Mouse (Mus musculus): Measurements from ENCODE around the gene Tlcd1. TPM values are rescaled to one million over a fixed set of nuclear protein-coding genes. Genes with fewer than 3 reads are reported as not detected.

The Tlcd1 gene
- polyA plus RNA-seq, 1 experiment from 2014 or later, result 10.2 TPM

- 7% methylated on average over 30 of the region's 30 CpGs for WGBS
- Histone ChIP-seq H3K9ac (peak overlapping the region; percentile 54), H3K4me1 (replicated peaks) (peaks cover 19% of the 10 kb centered on the region), H3K36me3 (peaks cover 36% of the 10 kb centered on the region), H3K9me3 (no peaks in the 10 kb centered on the region), H3K4me2 (peak overlapping the region; percentile 50), H3K4me3 (peak overlapping the region; percentile 36), H3K27me3 (no peaks in the 10 kb centered on the region), H3K27ac (replicated peaks) (no peak overlapping the region)
- ATAC-seq (ENCODE audit: low read depth), result 0 out of 2 replicates have a peak, but pooled peaks have one; percentile 7
These were observed 18.0 kb downstream of the Tlcd1 start for GRCm38 (mm10) chr11:78194411-78195100.

GRCm38 (mm10) chr11:78195101-78195863 is 18.8 kb downstream of the Tlcd1 start:
- 63% methylated on average over 23 of the region's 23 CpGs for WGBS
- no peaks in the 10 kb centered on the region for H3K27me3 ChIP-seq
- no peak overlapping the region for H3K27ac ChIP-seq (replicated peaks)
- no peak for ATAC-seq (ENCODE audit: low read depth)
- H3K4me2 ChIP-seq, result peak overlapping the region; percentile 50
- peaks cover 11% of the 10 kb centered on the region for H3K4me1 ChIP-seq (replicated peaks)
- H3K9me3 ChIP-seq, result no peaks in the 10 kb centered on the region
- peak overlapping the region; percentile 36 for H3K4me3 ChIP-seq
- H3K9ac ChIP-seq, result peak overlapping the region; percentile 54; the same call in 1 of the 2 replicates
- peaks cover 34% of the 10 kb centered on the region for H3K36me3 ChIP-seq

- H3K27ac ChIP-seq (replicated peaks), result no peak overlapping the region
- no peak overlapping the region for H3K4me2 ChIP-seq
- no peak overlapping the region for H3K9ac ChIP-seq
- peaks cover 22% of the 10 kb centered on the region for H3K36me3 ChIP-seq
- WGBS, result 95% methylated on average over 3 of the region's 3 CpGs
- ATAC-seq (ENCODE audit: low read depth), result no peak
- peaks cover 32% of the 10 kb centered on the region for H3K4me1 ChIP-seq (replicated peaks)
- H3K4me3 ChIP-seq, result no peak overlapping the region
- H3K9me3 ChIP-seq, result no peaks in the 10 kb centered on the region
- no peaks in the 10 kb centered on the region for H3K27me3 ChIP-seq
These were observed 25.9 kb downstream of the Tlcd1 start for GRCm38 (mm10) chr11:78202372-78202771.

GRCm38 (mm10) chr11:78204287-78204686 is 27.8 kb downstream of the Tlcd1 start:
- peaks cover 41% of the 10 kb centered on the region for H3K36me3 ChIP-seq
- no peaks in the 10 kb centered on the region for H3K9me3 ChIP-seq
- no peak for ATAC-seq (ENCODE audit: low read depth)
- no peak overlapping the region for H3K9ac ChIP-seq
- H3K4me2 ChIP-seq, result no peak overlapping the region
- peak overlapping the region; percentile 91 for H3K27ac ChIP-seq (replicated peaks)
- no peaks in the 10 kb centered on the region for H3K27me3 ChIP-seq
- no peak overlapping the region for H3K4me3 ChIP-seq
- 50% methylated on average over 6 of the region's 6 CpGs for WGBS
- H3K4me1 ChIP-seq (replicated peaks), result peaks cover 33% of the 10 kb centered on the region

- Histone ChIP-seq H3K4me1 (replicated peaks) (peaks cover 33% of the 10 kb centered on the region), H3K9me3 (no peaks in the 10 kb centered on the region), H3K4me3 (no peak overlapping the region), H3K36me3 (peaks cover 54% of the 10 kb centered on the region), H3K27me3 (no peaks in the 10 kb centered on the region), H3K27ac (replicated peaks) (peak overlapping the region; percentile 91), H3K4me2 (no peak overlapping the region), H3K9ac (peak overlapping the region; percentile 43)
- peak; percentile 58 for ATAC-seq (ENCODE audit: low read depth)
- 15% methylated on average over 13 of the region's 13 CpGs for WGBS
These were observed 29.1 kb downstream of the Tlcd1 start for GRCm38 (mm10) chr11:78205361-78206206.

GRCm38 (mm10) chr11:78207190-78207589 is 30.7 kb downstream of the Tlcd1 start:
- WGBS, result 47% methylated on average over 7 of the region's 7 CpGs
- Histone ChIP-seq H3K4me1 (replicated peaks) (peaks cover 33% of the 10 kb centered on the region), H3K4me2 (no peak overlapping the region), H3K4me3 (no peak overlapping the region), H3K9ac (peak overlapping the region; percentile 43; the same call in 1 of the 2 replicates), H3K27ac (replicated peaks) (peak overlapping the region; percentile 91), H3K27me3 (no peaks in the 10 kb centered on the region), H3K9me3 (no peaks in the 10 kb centered on the region), H3K36me3 (peaks cover 70% of the 10 kb centered on the region)
- ATAC-seq (ENCODE audit: low read depth), result no peak

GRCm38 (mm10) chr11:78209886-78210285 is 33.4 kb downstream of the Tlcd1 start:
- no peaks in the 10 kb centered on the region for H3K9me3 ChIP-seq
- WGBS, result 89% methylated on average over 6 of the region's 6 CpGs

GRCm38 (mm10) chr11:78210615-78211014 is 34.1 kb downstream of the Tlcd1 start:
- Histone ChIP-seq H3K27me3 (no peaks in the 10 kb centered on the region), H3K9me3 (no peaks in the 10 kb centered on the region), H3K4me3 (no peak overlapping the region), H3K4me1 (replicated peaks) (peaks cover 15% of the 10 kb centered on the region), H3K36me3 (peaks cover 94% of the 10 kb centered on the region), H3K4me2 (no peak overlapping the region), H3K27ac (replicated peaks) (no peak overlapping the region), H3K9ac (no peak overlapping the region)
- ATAC-seq (ENCODE audit: low read depth), result no peak
- WGBS, result 70% methylated on average over 7 of the region's 7 CpGs

More at GRCm38 (mm10) chr11:78209886-78210285, 33.4 kb downstream of the Tlcd1 start:
- no peak overlapping the region for H3K9ac ChIP-seq
- peaks cover 22% of the 10 kb centered on the region for H3K4me1 ChIP-seq (replicated peaks)
- H3K36me3 ChIP-seq, result peaks cover 88% of the 10 kb centered on the region
- H3K4me2 ChIP-seq, result no peak overlapping the region
- H3K27ac ChIP-seq (replicated peaks), result no peak overlapping the region
- no peak for ATAC-seq (ENCODE audit: low read depth)
- H3K27me3 ChIP-seq, result no peaks in the 10 kb centered on the region
- H3K4me3 ChIP-seq, result no peak overlapping the region

GRCm38 (mm10) chr11:78211513-78211912 is 35.0 kb downstream of the Tlcd1 start:
- H3K36me3 ChIP-seq, result peaks cover 98% of the 10 kb centered on the region
- H3K4me1 ChIP-seq (replicated peaks), result peaks cover 6% of the 10 kb centered on the region; the same call in 1 of the 2 replicates
- no peak overlapping the region for H3K9ac ChIP-seq
- 92% methylated on average over 5 of the region's 5 CpGs for WGBS
- H3K27me3 ChIP-seq, result no peaks in the 10 kb centered on the region
- no peak overlapping the region for H3K4me3 ChIP-seq
- ATAC-seq (ENCODE audit: low read depth), result no peak
- H3K4me2 ChIP-seq, result no peak overlapping the region
- H3K9me3 ChIP-seq, result no peaks in the 10 kb centered on the region
- H3K27ac ChIP-seq (replicated peaks), result no peak overlapping the region

- peaks cover 98% of the 10 kb centered on the region for H3K36me3 ChIP-seq
- H3K27ac ChIP-seq (replicated peaks), result no peak overlapping the region
- ATAC-seq (ENCODE audit: low read depth), result no peak
- H3K9ac ChIP-seq, result no peak overlapping the region
- H3K9me3 ChIP-seq, result no peaks in the 10 kb centered on the region
- WGBS, result 95% methylated on average over 14 of the region's 14 CpGs
- no peak overlapping the region for H3K4me2 ChIP-seq
- no peaks in the 10 kb centered on the region for H3K27me3 ChIP-seq
- H3K4me1 ChIP-seq (replicated peaks), result no peaks in the 10 kb centered on the region
- no peak overlapping the region for H3K4me3 ChIP-seq
These were observed 36.7 kb downstream of the Tlcd1 start for GRCm38 (mm10) chr11:78213086-78213817.

GRCm38 (mm10) chr11:78215709-78216317 is 39.3 kb downstream of the Tlcd1 start:
- no peak overlapping the region for H3K4me3 ChIP-seq
- H3K9ac ChIP-seq, result no peak overlapping the region
- peak; percentile 72 for ATAC-seq (ENCODE audit: low read depth)
- no peaks in the 10 kb centered on the region for H3K4me1 ChIP-seq (replicated peaks)
- H3K27ac ChIP-seq (replicated peaks), result peak overlapping the region; percentile 62
- no peaks in the 10 kb centered on the region for H3K9me3 ChIP-seq
- no peak overlapping the region for H3K4me2 ChIP-seq
- no peaks in the 10 kb centered on the region for H3K27me3 ChIP-seq
- WGBS, result 71% methylated on average over 11 of the region's 11 CpGs
- peaks cover 97% of the 10 kb centered on the region for H3K36me3 ChIP-seq
